Mouse (Mus musculus) brain, embryonic 14.5 days (tissue): ENCODE measurements around the gene Olfr806. TPM values are rescaled to one million over a fixed set of nuclear protein-coding genes. Genes with fewer than 3 reads are reported as not detected.

ENCODE experiments used
- DNase-seq: peaks from one replicate; pipeline ENCODE4 v3.0.0-alpha.2; 2011; ENCODE audit warnings: low read depth
- CTCF ChIP-seq: fragments of 200-500 bp; IDR thresholded peaks from 2 replicates; pipeline ENCODE4 v1.5.1; 2012; ENCODE audit warnings: inconsistent platforms, mild to moderate bottlenecking, moderate library complexity, borderline replicate concordance; ENCODE audit not compliant: insufficient read depth, insufficient read length; ENCODE audit errors: extremely low read depth
- POLR2A ChIP-seq: fragments of 200-500 bp; IDR thresholded peaks from 2 replicates; pipeline ENCODE4 v1.6.1; 2012; ENCODE audit warnings: mild to moderate bottlenecking, inconsistent platforms, borderline replicate concordance; ENCODE audit not compliant: poor library complexity, insufficient read depth, insufficient read length, severe bottlenecking; ENCODE audit errors: extremely low read depth
- polyA plus RNA-seq: library from polyadenylated mRNA; depleted of rRNA; stranded (reverse); fragments of >200 nt; gene quantifications from 2 replicates; pipeline ENCODE4 v1.2.3, GENCODE M21; 2012; rRNA removed

The Olfr806 gene
- not detected in 2 replicates for polyA plus RNA-seq

- no peak for TF ChIP-seq CTCF
- no peak for TF ChIP-seq POLR2A
- DNase-seq: no peak
These were observed at the start of gene Olfr806 for GRCm38 (mm10) chr10:129741821-129742220. Gene Olfr806, minus strand, starts transcription at chr10:129741921.

GRCm38 (mm10) chr10:129778123-129778522, 36.4 kb upstream of the Olfr806 start:
- DNase-seq: no peak
- TF ChIP-seq POLR2A (no peak), CTCF (no peak)

- no peak for TF ChIP-seq CTCF
- TF ChIP-seq POLR2A: no peak
- DNase-seq: no peak
These were observed 32.6 kb upstream of the Olfr806 start, which contains the start of gene Olfr809 for GRCm38 (mm10) chr10:129774338-129774737. Gene Olfr809, plus strand, starts transcription at chr10:129774638.

- DNase-seq: no peak
- TF ChIP-seq POLR2A (no peak), CTCF (no peak)
These were observed 23.5 kb upstream of the Olfr806 start, which contains the start of gene Olfr808 for GRCm38 (mm10) chr10:129765182-129765581. Gene Olfr808, plus strand, starts transcription at chr10:129765482.

GRCm38 (mm10) chr10:129757693-129758092, 16.0 kb upstream of the Olfr806 start, which contains the start of gene Olfr807:
Gene Olfr807, minus strand, starts transcription at chr10:129757793.
- TF ChIP-seq POLR2A (no peak), CTCF (no peak)
- no peak for DNase-seq

- TF ChIP-seq POLR2A: no peak
- no peak for TF ChIP-seq CTCF
- DNase-seq: no peak
These were observed 12.4 kb downstream of the Olfr806 start, which contains the start of gene Olfr805 for GRCm38 (mm10) chr10:129729275-129729674. Gene Olfr805, minus strand, starts transcription at chr10:129729375.

GRCm38 (mm10) chr10:129702910-129703309, 38.8 kb downstream of the Olfr806 start, which contains the start of gene Olfr804:
Gene Olfr804, plus strand, starts transcription at chr10:129703210.
- TF ChIP-seq CTCF: no peak
- no peak for TF ChIP-seq POLR2A
- no peak for DNase-seq

- no peak for DNase-seq
- no peak for TF ChIP-seq CTCF
- no peak for TF ChIP-seq POLR2A
These were observed 47.5 kb downstream of the Olfr806 start, which contains the start of gene Olfr803 for GRCm38 (mm10) chr10:129694186-129694585. Gene Olfr803, minus strand, starts transcription at chr10:129694286.

GRCm38 (mm10) chr10:129688069-129688468, 53.7 kb downstream of the Olfr806 start, which contains the start of gene Olfr802:
Gene Olfr802, minus strand, starts transcription at chr10:129688169.
- TF ChIP-seq POLR2A (no peak), CTCF (no peak)
- DNase-seq: no peak

Other genes with a start within 250 kb of the Olfr806 start
- gene Olfr790, start 243.4 kb downstream of the Olfr806 start, polyA plus RNA-seq: not detected in 2 replicates
- gene Olfr791, start 220.1 kb downstream of the Olfr806 start, polyA plus RNA-seq: not detected in 2 replicates
- gene Olfr792, start 202.8 kb downstream of the Olfr806 start, polyA plus RNA-seq: not detected in 2 replicates
- gene Olfr794, start 174.3 kb downstream of the Olfr806 start, polyA plus RNA-seq: not detected in 2 replicates
- not detected in 2 replicates for gene Olfr796, start 129.4 kb downstream of the Olfr806 start, polyA plus RNA-seq
- gene Olfr798, start 114.0 kb downstream of the Olfr806 start, polyA plus RNA-seq: not detected in 2 replicates
- not detected in 2 replicates for gene Olfr799, start 104.4 kb downstream of the Olfr806 start, polyA plus RNA-seq
- gene Olfr800, start 84.2 kb downstream of the Olfr806 start, polyA plus RNA-seq: not detected in 2 replicates
- not detected in 2 replicates for gene Olfr801, start 68.1 kb downstream of the Olfr806 start, polyA plus RNA-seq
- gene Olfr802, start 53.8 kb downstream of the Olfr806 start, polyA plus RNA-seq: not detected in 2 replicates
- not detected in 2 replicates for gene Olfr803, start 47.6 kb downstream of the Olfr806 start, polyA plus RNA-seq
- gene Olfr804, start 38.7 kb downstream of the Olfr806 start, polyA plus RNA-seq: not detected in 2 replicates
- not detected in 2 replicates for gene Olfr805, start 12.5 kb downstream of the Olfr806 start, polyA plus RNA-seq
- gene Olfr807, start 15.9 kb upstream of the Olfr806 start, polyA plus RNA-seq: not detected in 2 replicates
- gene Olfr808, start 23.6 kb upstream of the Olfr806 start, polyA plus RNA-seq: not detected in 2 replicates
- not detected in 2 replicates for gene Olfr809, start 32.7 kb upstream of the Olfr806 start, polyA plus RNA-seq
- not detected in 2 replicates for gene Olfr810, start 53.0 kb upstream of the Olfr806 start, polyA plus RNA-seq
- not detected in 2 replicates for gene Olfr811, start 62.5 kb upstream of the Olfr806 start, polyA plus RNA-seq
- gene Olfr812, start 104.2 kb upstream of the Olfr806 start, polyA plus RNA-seq: not detected in 2 replicates
- gene Olfr813, start 113.4 kb upstream of the Olfr806 start, polyA plus RNA-seq: not detected in 2 replicates
- gene Olfr814, start 137.9 kb upstream of the Olfr806 start, polyA plus RNA-seq: not detected in 2 replicates
- not detected in 2 replicates for gene Olfr815, start 163.9 kb upstream of the Olfr806 start, polyA plus RNA-seq
- gene Olfr816, start 173.7 kb upstream of the Olfr806 start, polyA plus RNA-seq: not detected in 2 replicates
- gene Olfr818, start 207.2 kb upstream of the Olfr806 start, polyA plus RNA-seq: not detected in 2 replicates
- gene Olfr819, start 225.3 kb upstream of the Olfr806 start, polyA plus RNA-seq: not detected in 2 replicates
- gene Olfr247, start 234.2 kb upstream of the Olfr806 start, polyA plus RNA-seq: not detected in 2 replicates
- gene Gm10310, start 243.1 kb upstream of the Olfr806 start, polyA plus RNA-seq: not detected in 2 replicates